Mouse (Mus musculus) E14TG2a.4 (cell line): ENCODE measurements at regions not wholly inside any gene's neighbourhood (a gene's known extent, or its start where the extent isn't known, plus 50 kb on each side); places are given as distances from the start of the nearest gene placed in this dataset.

Experiments
- H3K27me3 ChIP-seq: 2 replicates; pipeline ENCODE4 v1.6.1; 2014; ENCODE audit warnings: low read length, control low read depth; ENCODE audit not compliant: insufficient read depth
- H3K36me3 ChIP-seq: 2 replicates; pipeline ENCODE4 v1.6.1; 2014; ENCODE audit warnings: low read length, control low read depth; ENCODE audit not compliant: insufficient read depth
- H3K4me1 ChIP-seq: replicated peaks from 2 replicates; pipeline ENCODE4 v1.6.1; 2014; ENCODE audit warnings: low read depth, low read length, control low read depth
- H3K4me3 ChIP-seq: replicated peaks from 2 replicates; pipeline ENCODE4 v1.5.1; 2014; ENCODE audit warnings: mild to moderate bottlenecking, low read length
- H3K9me3 ChIP-seq: 2 replicates; pipeline ENCODE4 v1.6.1; 2014; ENCODE audit warnings: low read length, control low read depth
- CTCF ChIP-seq: conservative IDR thresholded peaks from 2 replicates; pipeline ENCODE4 v1.5.1; 2014; ENCODE audit warnings: low read length
- NANOG ChIP-seq: IDR thresholded peaks from 2 replicates; pipeline ENCODE4 v1.6.1; 2014; ENCODE audit warnings: borderline replicate concordance, low read length, mixed read lengths
- POU5F1 ChIP-seq: IDR thresholded peaks from 2 replicates; pipeline ENCODE4 v1.6.1; 2014; ENCODE audit warnings: low read length, borderline replicate concordance

DNA sequence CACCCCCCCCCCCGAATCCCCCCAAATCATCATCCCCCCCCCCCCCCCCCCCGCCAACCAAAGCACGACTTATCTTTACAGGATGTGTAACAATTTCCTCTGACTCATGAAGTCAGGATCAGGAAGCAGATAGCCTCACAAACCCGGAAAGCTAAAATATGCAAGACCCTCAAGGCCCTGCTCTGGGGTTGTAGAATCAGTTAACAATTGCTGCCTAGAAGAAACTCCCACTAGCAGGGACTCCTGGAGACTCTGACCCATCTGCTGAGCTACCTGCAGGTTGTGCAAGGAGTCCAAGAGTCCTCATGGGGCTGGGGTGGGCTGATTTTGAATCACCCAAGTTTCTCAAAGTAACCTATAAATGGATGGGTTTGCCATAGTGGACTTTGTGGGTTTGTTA, 79.9 kb downstream of the Enc1 start:
- no peaks in the 10 kb centered on the region for H3K27me3 ChIP-seq
- H3K4me1 ChIP-seq, result peaks cover 47% of the 10 kb centered on the region
- no peak overlapping the region for H3K4me3 ChIP-seq
- peaks cover 4% of the 10 kb centered on the region for H3K36me3 ChIP-seq
- H3K9me3 ChIP-seq, result peaks cover 26% of the 10 kb centered on the region
- no peak for TF ChIP-seq POU5F1
- no peak for TF ChIP-seq NANOG
- TF ChIP-seq CTCF, result no peak

DNA sequence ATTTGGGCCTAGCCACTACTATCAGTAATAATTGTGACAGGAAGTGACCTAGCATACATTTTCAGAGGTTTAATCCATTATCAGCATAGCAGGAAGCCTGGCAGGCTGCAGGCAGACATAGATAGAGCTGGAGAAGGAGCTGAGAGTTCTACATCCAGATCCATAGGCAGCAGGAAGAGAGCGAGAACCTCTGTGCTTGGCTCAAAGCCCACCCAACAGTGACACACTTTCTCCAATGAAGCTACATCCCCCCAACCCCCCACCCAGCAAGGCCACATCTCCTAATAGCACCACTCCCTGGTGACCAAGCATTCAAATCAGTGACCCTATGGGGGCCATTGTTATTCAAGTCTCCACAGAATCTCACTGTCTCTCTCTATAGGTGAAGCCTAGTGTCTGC, 79.4 kb downstream of the Enc1 start:
- TF ChIP-seq CTCF (no peak), NANOG (peak; percentile 39; the same call in 1 of the 2 replicates), POU5F1 (peak; percentile 17; the same call in 1 of the 2 replicates)
- H3K27me3 ChIP-seq, result no peaks in the 10 kb centered on the region
- peaks cover 4% of the 10 kb centered on the region for H3K36me3 ChIP-seq
- peak overlapping the region; percentile 56 for H3K4me3 ChIP-seq
- H3K9me3 ChIP-seq, result peaks cover 25% of the 10 kb centered on the region
- peaks cover 47% of the 10 kb centered on the region for H3K4me1 ChIP-seq

DNA sequence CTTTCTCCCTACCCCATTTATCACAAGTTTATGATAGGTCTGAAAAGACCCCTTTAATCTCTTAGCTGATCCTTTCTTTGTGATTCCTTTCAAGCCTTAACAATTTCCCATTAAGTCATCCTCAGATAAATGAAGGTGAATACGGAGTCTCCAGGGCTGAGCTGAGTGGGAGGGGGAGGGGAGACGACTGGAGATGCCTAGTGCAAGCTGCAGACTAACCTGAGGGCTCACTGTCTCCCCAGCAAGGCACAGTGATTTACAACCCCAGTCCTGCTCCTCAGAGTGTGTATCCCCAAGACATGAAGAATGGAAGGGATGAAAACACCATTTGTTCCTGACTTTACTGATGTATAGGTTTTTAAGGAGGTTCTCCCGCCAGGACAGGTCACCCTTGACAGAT, 76.7 kb downstream of the Enc1 start:
- no peak for TF ChIP-seq POU5F1
- peak; percentile 72 for TF ChIP-seq NANOG
- TF ChIP-seq CTCF, result no peak
- Histone ChIP-seq H3K4me3 (no peak overlapping the region), H3K27me3 (no peaks in the 10 kb centered on the region), H3K9me3 (peaks cover 7% of the 10 kb centered on the region), H3K36me3 (no peaks in the 10 kb centered on the region), H3K4me1 (peaks cover 48% of the 10 kb centered on the region)

- Histone ChIP-seq H3K4me3 (no peak overlapping the region), H3K4me1 (peaks cover 38% of the 10 kb centered on the region), H3K36me3 (no peaks in the 10 kb centered on the region), H3K9me3 (peaks cover 4% of the 10 kb centered on the region), H3K27me3 (no peaks in the 10 kb centered on the region)
- TF ChIP-seq NANOG, result no peak
- no peak for TF ChIP-seq POU5F1
- TF ChIP-seq CTCF, result no peak
These were observed 71.8 kb downstream of the Enc1 start for GRCm38 (mm10) chr13:97312420-97313370.

- H3K4me3 ChIP-seq, result no peak overlapping the region
- H3K36me3 ChIP-seq, result no peaks in the 10 kb centered on the region
- no peaks in the 10 kb centered on the region for H3K27me3 ChIP-seq
- peaks cover 30% of the 10 kb centered on the region for H3K4me1 ChIP-seq
- peaks cover 5% of the 10 kb centered on the region for H3K9me3 ChIP-seq
- no peak for TF ChIP-seq POU5F1
- no peak for TF ChIP-seq CTCF
- no peak for TF ChIP-seq NANOG
These were observed 70.4 kb downstream of the Enc1 start for GRCm38 (mm10) chr13:97311340-97311739.

GRCm38 (mm10) chr13:97310855-97311189, 69.9 kb downstream of the Enc1 start:
- H3K36me3 ChIP-seq, result no peaks in the 10 kb centered on the region
- H3K4me1 ChIP-seq, result peaks cover 30% of the 10 kb centered on the region
- H3K4me3 ChIP-seq, result no peak overlapping the region
- no peaks in the 10 kb centered on the region for H3K27me3 ChIP-seq
- H3K9me3 ChIP-seq, result peaks cover 5% of the 10 kb centered on the region
- TF ChIP-seq POU5F1 (no peak), NANOG (no peak), CTCF (no peak)

DNA sequence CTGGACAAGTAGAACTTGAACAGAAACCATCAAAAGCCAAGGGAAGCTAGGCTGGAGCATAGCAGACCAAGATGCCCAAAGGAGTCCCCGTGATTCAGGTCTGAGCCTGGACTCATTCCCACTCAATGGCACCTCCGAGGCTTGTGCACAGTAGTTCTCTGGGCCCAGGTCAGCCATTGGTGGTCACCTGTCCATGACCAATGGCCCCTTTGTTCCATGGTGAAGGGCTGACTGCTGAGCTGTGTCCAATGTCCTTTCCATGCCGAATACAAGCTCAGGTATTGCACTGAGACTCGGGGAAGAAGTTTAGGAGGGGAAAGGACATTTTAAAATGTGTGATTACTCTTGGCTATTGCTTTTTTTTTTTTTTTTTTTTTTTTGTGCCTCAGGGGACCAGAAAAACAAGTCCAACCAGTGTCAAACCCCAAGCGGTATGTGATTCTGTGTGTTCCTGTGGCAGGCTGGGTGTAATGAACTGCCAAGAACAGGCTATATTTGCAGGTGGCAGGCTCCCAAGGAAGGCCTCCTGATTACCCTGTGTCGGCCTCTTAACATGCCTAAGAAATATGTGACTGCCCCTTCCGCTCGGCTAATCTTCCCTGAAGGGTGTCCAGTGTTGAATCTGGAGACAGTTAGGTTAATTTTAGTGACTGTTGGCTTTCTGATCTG, 69.4 kb downstream of the Enc1 start:
- H3K9me3 ChIP-seq, result peaks cover 5% of the 10 kb centered on the region
- no peaks in the 10 kb centered on the region for H3K27me3 ChIP-seq
- H3K4me3 ChIP-seq, result no peak overlapping the region
- peaks cover 34% of the 10 kb centered on the region for H3K4me1 ChIP-seq
- TF ChIP-seq POU5F1 (no peak), CTCF (no peak), NANOG (no peak)
- no peaks in the 10 kb centered on the region for H3K36me3 ChIP-seq

- Histone ChIP-seq H3K27me3 (no peaks in the 10 kb centered on the region), H3K4me3 (no peak overlapping the region), H3K4me1 (peaks cover 39% of the 10 kb centered on the region), H3K9me3 (peaks cover 5% of the 10 kb centered on the region), H3K36me3 (no peaks in the 10 kb centered on the region)
- TF ChIP-seq NANOG (no peak), CTCF (no peak)
These were observed 68.5 kb downstream of the Enc1 start for GRCm38 (mm10) chr13:97309411-97309810.
